Mouse (Mus musculus) adrenal gland, postnatal 14 days (tissue): ENCODE measurements around the gene Zbtb3. TPM values are rescaled to one million over a fixed set of nuclear protein-coding genes. Genes with fewer than 3 reads are reported as not detected.

Experiments
- DNase-seq: peaks from one replicate; pipeline ENCODE4 v3.0.0; 2021; ENCODE audit warnings: mixed read lengths
- total RNA-seq: library from RNA; stranded (reverse); gene quantifications from 2 replicates; pipeline ENCODE4 v1.2.3, GENCODE M21; 2021

Zbtb3 gene
- total RNA-seq, 1 experiment from 2014 or later = 2.4 TPM

DNA sequence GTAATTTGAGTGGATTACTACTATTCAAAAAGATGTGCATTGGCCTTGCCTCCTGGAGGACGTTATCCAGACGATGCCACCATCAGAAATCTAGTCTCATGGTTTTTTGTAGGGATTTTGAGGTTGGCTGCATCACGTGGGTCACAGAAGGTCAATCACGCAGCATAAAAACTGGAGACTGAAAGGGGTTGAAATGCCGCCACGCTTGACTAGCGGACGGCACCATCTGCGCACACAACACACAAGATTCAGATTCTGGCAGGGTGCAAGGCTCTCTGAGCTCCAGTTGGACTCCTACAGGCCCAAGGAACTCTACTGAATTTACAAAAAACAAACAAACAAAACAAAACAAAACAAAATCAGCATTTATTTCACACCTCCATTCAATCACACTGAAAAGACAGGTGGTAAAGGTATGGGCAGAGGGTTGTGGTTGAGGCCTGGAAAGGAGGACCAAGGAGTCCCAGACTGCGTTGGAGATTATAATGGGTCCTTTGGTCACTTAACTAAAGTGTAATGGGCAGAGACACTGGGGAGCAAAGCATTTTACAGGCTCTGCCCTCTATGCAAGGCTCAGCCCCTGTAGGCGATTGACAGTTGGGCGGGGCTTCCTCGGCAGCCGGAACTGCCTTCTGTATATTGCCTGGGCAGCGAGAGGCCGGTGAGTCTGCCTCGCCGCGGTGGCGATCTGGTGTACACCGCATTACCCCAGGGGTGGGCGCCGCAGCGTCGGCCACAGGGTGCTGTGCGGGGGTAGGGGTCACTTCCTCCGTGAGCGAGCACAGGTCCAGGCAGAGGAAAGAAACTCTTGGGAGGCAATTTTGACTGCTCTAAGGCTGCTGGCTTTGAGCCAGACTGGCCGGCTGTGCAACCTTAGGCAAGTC lies 37.8 kb downstream of the Zbtb3 start:
- DNase-seq = peak; percentile 88

DNA sequence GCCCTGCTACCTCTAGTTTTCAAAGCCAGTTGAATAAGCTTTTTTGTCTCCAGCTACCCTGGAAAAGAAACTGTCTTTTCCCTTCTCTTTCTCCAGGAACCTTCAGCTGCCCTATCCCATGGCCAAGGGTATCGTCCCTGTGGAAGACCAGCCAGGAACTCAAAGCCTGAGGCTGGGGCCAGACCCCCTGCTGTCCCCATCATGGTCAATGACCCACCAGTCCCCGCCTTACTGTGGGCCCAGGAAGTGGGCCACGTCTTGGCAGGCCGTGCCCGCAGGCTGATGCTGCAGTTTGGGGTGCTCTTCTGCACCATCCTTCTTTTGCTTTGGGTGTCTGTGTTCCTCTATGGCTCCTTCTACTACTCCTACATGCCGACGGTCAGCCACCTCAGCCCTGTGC lies 38.7 kb downstream of the Zbtb3 start:
- no peak for DNase-seq

GRCm38 (mm10) chr19:8842961-8843360 lies 40.6 kb downstream of the Zbtb3 start:
- DNase-seq = no peak

- peak; percentile 91 for DNase-seq
Observed at GRCm38 (mm10) chr19:8844371-8845129, 42.2 kb downstream of the Zbtb3 start.

- no peak for DNase-seq
Observed at GRCm38 (mm10) chr19:8848356-8848755, 46.0 kb downstream of the Zbtb3 start.

GRCm38 (mm10) chr19:8850402-8850901 lies 48.1 kb downstream of the Zbtb3 start, which contains the start of gene Lrrn4cl:
Lrrn4cl (plus strand) TSS chr19:8850768.
- DNase-seq = peak; percentile 72

GRCm38 (mm10) chr19:8851639-8852038 lies 49.3 kb downstream of the Zbtb3 start:
- peak; percentile 36 for DNase-seq

DNA sequence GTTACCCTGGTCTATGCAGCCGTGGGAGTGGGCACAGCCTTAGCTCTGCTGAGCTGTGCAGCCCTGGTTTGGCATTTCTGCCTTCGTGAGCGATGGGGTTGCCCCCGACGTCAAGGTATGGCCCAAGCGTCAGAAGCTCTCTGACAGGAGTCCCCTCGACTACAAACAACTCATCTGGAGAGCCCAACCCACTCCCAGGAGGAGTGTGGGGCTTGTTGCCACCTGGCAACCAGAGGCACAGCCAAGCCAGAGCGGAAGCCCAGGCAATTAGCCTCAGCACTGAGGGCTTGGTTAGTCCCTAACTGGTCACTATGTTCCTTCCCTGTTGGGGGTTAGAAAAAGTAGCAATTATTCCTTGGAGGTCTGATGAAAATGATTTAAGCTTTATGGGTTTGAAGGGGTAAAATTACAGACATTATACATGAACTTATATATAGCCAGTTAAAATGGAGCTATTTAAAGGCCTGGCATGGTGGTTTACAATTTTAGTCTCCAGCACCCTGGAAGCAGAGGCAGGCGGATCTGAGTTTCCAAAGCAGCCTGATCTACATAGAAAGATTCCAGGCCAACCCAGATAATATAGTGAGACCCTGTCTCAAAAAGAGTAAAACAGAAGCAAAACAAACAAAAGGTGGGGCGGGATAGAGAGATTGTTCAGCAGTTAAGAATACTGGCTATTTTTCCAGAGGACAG lies 50.0 kb downstream of the Zbtb3 start:
- peak; percentile 42 for DNase-seq

DNA sequence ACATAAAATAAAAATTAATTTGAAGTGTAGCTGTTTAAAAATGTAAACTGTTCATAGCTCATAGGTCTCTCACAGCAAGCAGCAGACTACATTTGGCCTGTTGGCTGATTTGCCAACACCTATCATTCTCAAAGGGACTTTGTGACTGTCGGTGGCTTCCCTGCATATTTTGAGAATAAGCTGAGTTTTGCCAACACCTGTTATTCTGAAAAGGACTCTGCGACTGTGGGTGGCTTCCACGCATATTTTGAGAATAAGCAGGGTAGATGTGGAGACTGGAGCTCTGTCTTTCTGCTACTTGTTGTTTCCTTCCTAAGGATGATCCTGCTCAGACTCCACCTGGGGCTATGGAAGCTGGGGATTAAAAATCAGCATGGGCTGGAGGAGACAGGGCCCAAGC lies 50.8 kb downstream of the Zbtb3 start:
- DNase-seq = no peak

Other genes starting within 250 kb of the Zbtb3 start
- gene Slc22a8, start 211.3 kb upstream of the Zbtb3 start, total RNA-seq = 0.15 and 0.53 TPM in 2 replicates
- not detected in 2 replicates for gene Slc22a6, start 184.5 kb upstream of the Zbtb3 start, total RNA-seq
- gene Chrm1, start 138.8 kb upstream of the Zbtb3 start, total RNA-seq = 1.5 and 2.4 TPM in 2 replicates
- gene Slc3a2, start 79.2 kb upstream of the Zbtb3 start, total RNA-seq = 178 and 199 TPM in 2 replicates
- 50.8 and 68.2 TPM in 2 replicates for gene Wdr74, start 66.7 kb upstream of the Zbtb3 start, total RNA-seq
- gene 1700092M07Rik, start 61.8 kb upstream of the Zbtb3 start, total RNA-seq = 2.3 and 2.4 TPM in 2 replicates
- gene Stx5a, start 61.1 kb upstream of the Zbtb3 start, total RNA-seq = 77.9 and 90.8 TPM in 2 replicates
- 110 and 120 TPM in 2 replicates for gene Nxf1, start 45.5 kb upstream of the Zbtb3 start, total RNA-seq
- gene Tmem223, start 31.6 kb upstream of the Zbtb3 start, total RNA-seq = 102 and 111 TPM in 2 replicates
- gene Tmem179b, start 28.1 kb upstream of the Zbtb3 start, total RNA-seq = 44.7 and 45.9 TPM in 2 replicates
- gene Taf6l, start 16.1 kb upstream of the Zbtb3 start, total RNA-seq = 15.2 and 18.2 TPM in 2 replicates
- gene Polr2g, start 4.0 kb upstream of the Zbtb3 start, total RNA-seq = 85.2 and 89.1 TPM in 2 replicates
- gene Ttc9c, start 16.8 kb downstream of the Zbtb3 start, total RNA-seq = 29.6 and 32.0 TPM in 2 replicates
- gene Hnrnpul2, start 17.5 kb downstream of the Zbtb3 start, total RNA-seq = 77.0 and 79.6 TPM in 2 replicates
- gene AC129217.1, start 27.2 kb downstream of the Zbtb3 start, total RNA-seq = 7.5 TPM in 1 of 2 replicates, not detected in the other
- 143 and 153 TPM in 2 replicates for gene Bscl2, start 34.9 kb downstream of the Zbtb3 start, total RNA-seq
- 6.4 and 9.3 TPM in 2 replicates for gene Gng3, start 36.6 kb downstream of the Zbtb3 start, total RNA-seq
- 3.8 and 4.1 TPM in 2 replicates for gene Lrrn4cl, start 48.2 kb downstream of the Zbtb3 start, total RNA-seq
- gene Ubxn1, start 68.9 kb downstream of the Zbtb3 start, total RNA-seq = 214 and 218 TPM in 2 replicates
- 80.7 and 82.8 TPM in 2 replicates for gene Uqcc3, start 78.4 kb downstream of the Zbtb3 start, total RNA-seq
- 4.6 and 13.6 TPM in 2 replicates for gene Lbhd1, start 81.2 kb downstream of the Zbtb3 start, total RNA-seq
- gene Gm49403, start 81.4 kb downstream of the Zbtb3 start, total RNA-seq = not detected in 2 replicates
- gene 1810009A15Rik, start 86.3 kb downstream of the Zbtb3 start, total RNA-seq = 42.4 and 46.2 TPM in 2 replicates
- 6.0 TPM in 1 of 2 replicates, not detected in the other for gene Gm49416, start 86.4 kb downstream of the Zbtb3 start, total RNA-seq
- 22.5 and 23.1 TPM in 2 replicates for gene Ints5, start 90.5 kb downstream of the Zbtb3 start, total RNA-seq
- gene Ganab, start 95.5 kb downstream of the Zbtb3 start, total RNA-seq = 162 and 164 TPM in 2 replicates
- 52.1 and 53.8 TPM in 2 replicates for gene B3gat3, start 117.8 kb downstream of the Zbtb3 start, total RNA-seq
- gene Rom1, start 126.8 kb downstream of the Zbtb3 start, total RNA-seq = 25.7 and 33.3 TPM in 2 replicates
- 45.4 and 49.5 TPM in 2 replicates for gene Eml3, start 127.0 kb downstream of the Zbtb3 start, total RNA-seq
- gene Mta2, start 139.3 kb downstream of the Zbtb3 start, total RNA-seq = 93.1 and 105 TPM in 2 replicates
- 20.2 and 21.7 TPM in 2 replicates for gene Tut1, start 151.3 kb downstream of the Zbtb3 start, total RNA-seq
- 355 and 413 TPM in 2 replicates for gene Eef1g, start 164.5 kb downstream of the Zbtb3 start, total RNA-seq
- gene Ahnak, start 186.7 kb downstream of the Zbtb3 start, total RNA-seq = 157 and 186 TPM in 2 replicates